Mouse (Mus musculus) brain, adult 2 months (tissue): Measurements from ENCODE around the gene Sox2.

Source experiments
- DNase-seq: peaks from one replicate; pipeline ENCODE4 v3.0.0; 2011; ENCODE audit warnings: low read depth, low spot score

Gene Sox2

GRCm38 (mm10) chr3:34659861-34660260 is 9.7 kb downstream of the Sox2 start:
- peak; percentile 55 for DNase-seq

- no peak for DNase-seq
These were observed 10.5 kb downstream of the Sox2 start for GRCm38 (mm10) chr3:34660542-34661290.

DNA sequence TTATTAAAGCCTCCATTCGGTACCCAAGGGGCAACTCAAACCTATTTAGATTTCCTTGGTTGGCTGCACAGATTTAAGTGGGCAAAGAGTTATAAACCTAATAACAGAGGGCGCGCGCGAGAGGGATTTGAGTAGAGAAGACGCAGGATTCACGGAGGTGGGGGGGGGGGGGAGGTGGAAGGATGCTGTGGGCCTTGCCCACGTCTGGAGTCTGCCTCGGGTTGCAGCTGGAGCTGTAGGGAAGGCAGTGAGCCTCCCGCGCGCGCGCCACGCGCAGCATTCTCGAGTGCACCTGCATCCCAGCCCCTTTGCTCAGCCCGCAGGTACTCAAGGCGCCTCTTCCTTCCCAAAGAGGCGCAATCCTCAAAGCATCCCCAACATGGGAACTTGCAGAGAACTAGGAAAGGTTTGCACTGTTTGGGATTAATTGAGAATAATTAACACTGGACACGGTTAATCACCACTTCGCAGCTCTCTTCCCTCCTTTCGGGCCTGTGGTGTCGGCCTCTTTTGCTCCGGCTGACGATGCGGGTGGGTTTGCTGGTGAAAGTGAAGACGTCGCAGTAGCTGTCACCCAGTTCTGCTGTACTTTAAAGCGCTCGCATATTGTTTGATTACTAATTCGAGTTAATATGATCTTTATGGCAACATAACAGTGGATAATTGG is 11.3 kb downstream of the Sox2 start:
- DNase-seq = peak; percentile 51

GRCm38 (mm10) chr3:34662008-34662711 is 12.0 kb downstream of the Sox2 start:
- DNase-seq = no peak

- peak; percentile 52 for DNase-seq
These were observed 12.8 kb downstream of the Sox2 start for GRCm38 (mm10) chr3:34662712-34663655.

DNA sequence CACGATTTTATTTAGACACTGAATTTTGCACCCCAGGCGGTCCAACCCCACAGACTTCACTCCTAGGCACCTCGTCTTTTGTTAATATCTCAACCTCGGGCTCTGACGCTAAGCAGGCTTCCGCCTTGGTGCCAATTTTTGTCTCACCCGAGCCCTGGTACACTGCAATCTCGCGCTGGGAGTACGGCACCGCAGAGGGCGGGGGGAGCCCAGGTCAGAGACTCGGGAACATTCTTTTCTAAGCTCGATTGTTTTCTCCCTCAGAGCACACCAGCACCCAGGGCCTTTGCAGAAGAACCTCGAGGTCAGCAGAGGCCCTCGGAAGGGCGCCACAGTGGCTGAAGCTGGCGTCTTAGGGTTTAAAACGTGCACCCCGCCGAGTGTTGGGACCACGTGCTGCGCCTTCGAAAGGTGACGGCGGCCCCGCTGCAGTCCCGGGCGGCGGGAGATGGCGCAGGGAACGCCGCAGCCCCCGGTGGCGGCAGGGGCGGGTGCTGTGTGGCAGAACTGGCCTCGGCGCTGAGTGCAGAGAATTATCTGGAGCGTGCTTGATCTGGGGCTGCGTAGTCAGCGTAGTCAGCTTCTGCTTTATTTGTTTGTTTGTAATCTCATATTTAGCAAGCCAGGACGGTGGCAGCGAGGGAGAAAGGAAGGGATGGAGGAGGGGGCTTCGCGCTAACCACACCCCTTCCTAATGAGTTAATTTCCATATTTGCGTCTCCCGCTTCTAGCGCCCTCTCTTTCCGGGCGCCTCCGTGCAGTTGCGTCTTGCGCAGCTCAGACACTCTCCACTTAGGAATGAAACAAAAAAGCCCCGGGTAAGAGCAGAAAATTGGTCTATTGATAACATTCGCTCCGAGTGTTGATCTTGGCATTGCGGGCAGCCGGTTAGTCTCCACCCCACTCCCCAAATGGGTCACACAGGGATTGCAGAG is 13.8 kb downstream of the Sox2 start:
- DNase-seq = peak; percentile 57

DNA sequence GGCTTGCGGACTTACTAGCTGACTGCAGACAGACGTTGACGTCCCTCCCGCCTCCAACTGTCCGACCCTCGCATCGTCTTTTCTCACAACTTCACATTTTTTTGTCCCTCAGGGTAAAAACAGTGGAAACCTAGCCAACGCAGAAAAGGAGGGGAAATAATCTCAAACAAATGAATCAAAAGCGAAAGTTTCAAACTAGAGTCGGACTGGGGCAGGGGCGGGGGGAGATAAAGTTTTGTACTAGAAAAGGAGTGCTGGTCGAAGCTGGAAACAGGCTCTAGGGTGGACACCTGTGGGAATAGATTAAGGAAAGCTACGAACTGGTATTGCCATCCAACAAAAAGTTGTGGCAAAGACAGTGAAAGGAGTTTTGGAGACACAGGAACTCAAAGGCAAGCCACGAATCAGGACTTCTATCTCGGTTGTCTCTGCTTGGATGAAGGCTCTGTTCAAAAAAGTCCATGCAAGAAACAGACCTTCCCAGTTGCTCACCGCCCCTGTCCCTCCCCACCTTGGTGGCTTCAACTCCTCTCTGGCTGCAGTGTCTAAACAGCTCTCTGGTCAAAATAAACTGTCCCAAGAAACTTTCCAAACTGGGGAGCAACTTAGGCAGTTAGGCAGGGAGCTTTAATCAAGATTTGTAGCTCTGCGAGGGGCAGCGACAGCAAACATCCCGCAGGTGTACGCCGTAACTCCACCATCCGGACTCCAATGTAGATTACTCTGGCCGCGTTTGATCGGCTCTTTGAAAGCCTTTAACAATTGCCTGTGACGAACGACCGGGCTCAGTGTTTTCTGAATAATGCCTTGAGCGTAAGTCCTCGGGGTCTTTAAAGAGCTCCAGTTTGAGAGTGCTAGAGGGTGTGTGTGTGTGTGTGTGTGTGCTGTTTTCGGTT is 14.7 kb downstream of the Sox2 start:
- no peak for DNase-seq

GRCm38 (mm10) chr3:34665751-34666665 is 15.8 kb downstream of the Sox2 start:
- DNase-seq = no peak

DNA sequence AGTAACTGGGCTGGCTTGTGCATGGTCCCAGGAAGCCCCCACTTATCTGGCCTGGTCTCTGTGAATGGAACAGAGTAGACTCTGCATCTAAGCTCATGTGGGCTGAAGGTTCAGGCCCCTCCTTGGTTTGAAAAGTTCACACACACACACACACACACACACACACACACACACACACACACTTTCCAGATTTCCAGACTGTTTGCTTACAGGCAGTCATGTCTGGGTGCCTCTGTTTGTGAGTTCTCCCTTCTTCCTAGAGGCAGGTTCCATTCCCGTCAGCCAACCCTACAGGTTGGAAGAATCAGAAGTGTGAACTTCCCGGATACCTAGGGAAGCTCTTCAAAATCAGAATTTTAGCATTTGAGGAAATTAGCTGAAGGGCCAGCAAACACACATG is 17.0 kb downstream of the Sox2 start:
- no peak for DNase-seq

DNA sequence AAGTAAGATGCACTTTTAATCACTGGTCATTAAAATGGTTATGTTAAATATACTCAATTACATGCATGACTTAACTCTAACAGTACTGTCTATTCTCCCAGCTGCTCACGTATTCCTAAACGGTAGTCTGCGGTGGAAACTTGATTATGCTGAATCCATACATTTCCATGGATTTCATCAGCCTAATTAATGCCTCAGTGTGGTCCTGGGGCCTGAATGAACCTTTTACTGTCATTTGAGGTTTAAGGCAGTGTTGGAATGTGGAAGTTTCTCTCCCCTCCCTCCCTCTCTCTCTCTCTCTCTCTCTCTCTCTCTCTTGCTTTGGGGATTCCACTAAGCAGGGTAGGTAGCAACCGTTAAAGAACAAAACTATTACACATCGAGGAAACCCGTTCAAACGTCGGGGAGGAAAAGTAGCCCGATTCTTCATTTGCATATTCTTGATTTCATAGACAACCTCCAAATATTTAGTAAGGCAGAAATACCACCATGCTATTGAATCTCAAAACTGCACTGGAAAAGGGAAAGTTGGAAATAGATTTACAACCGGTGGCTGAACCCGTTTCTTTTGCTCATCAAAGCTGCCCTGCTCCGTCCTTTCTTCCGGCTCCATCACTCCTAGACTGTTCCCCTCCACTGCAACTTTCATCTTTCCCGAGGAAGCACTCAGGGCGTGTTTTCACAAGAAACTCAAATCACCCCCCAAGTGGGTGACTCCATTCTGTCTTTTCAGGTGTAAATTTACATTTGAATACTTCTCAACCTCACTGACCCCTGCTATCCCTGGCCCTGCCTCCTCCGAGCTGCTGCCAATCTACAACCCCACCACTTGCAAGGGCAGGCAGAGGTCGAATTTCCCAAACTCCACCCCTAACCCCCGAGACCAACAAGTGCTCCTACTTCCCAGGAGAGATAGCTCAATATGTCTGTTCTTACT is 17.9 kb downstream of the Sox2 start:
- no peak for DNase-seq

GRCm38 (mm10) chr3:34671024-34671660 is 20.9 kb downstream of the Sox2 start:
- no peak for DNase-seq

- no peak for DNase-seq
These were observed 28.6 kb downstream of the Sox2 start for GRCm38 (mm10) chr3:34678840-34679239.

GRCm38 (mm10) chr3:34679439-34679838 is 29.2 kb downstream of the Sox2 start:
- DNase-seq = no peak

- DNase-seq = no peak
These were observed 29.7 kb downstream of the Sox2 start for GRCm38 (mm10) chr3:34679921-34680320.

GRCm38 (mm10) chr3:34688072-34688471 is 37.9 kb downstream of the Sox2 start:
- DNase-seq = no peak

DNA sequence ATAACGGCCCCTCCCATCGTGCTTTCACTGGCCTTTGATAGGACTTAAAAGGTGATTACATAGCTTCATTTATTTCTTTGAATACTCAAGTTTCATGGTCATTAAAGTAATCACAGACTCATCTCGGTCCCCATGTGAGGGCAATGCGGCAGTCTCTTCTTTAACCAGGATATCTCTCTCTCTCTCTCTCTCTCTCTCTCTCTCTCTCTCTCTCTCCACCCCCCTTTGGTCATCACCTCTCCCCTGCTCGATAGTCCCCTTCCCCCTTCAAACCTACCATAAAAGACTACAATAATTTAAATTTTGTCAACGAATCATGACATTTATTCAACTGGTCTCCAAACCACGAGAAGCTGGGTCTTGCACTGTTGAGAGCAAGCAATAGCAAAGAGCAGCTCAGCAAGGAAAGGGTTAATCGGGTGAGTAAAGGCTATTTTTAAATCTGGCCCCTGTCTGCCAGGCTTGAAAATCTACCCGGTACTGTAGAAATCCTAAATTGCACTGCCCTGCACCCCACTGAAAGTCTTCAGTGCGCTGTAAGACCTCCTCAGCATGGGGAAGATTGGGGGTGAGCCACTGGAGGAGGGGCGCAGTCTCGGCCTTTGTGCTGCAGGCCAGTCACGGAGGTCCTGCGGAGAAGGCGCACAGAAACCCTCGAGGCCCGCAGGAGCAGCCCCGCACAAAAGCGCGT is 41.6 kb downstream of the Sox2 start:
- peak; percentile 19 for DNase-seq
